Mouse (Mus musculus) midbrain, embryonic 12.5 days (tissue): ENCODE measurements around the gene Vcp. TPM values are rescaled to one million over a fixed set of nuclear protein-coding genes. Genes with fewer than 3 reads are reported as not detected.

Source experiments
- ATAC-seq: fragments of 200-750 bp; cut with Nextera tagmentation; 2 replicates; pipeline ENCODE4 v1.8.0; 2017; ENCODE audit warnings: low read depth, moderate TSS enrichment, moderate library complexity; ENCODE audit not compliant: low FRiP score
- H3K27ac ChIP-seq: fragments of 300-500 bp; sonication (generic); replicated peaks from 2 replicates; pipeline ENCODE4 v1.5.1; 2016; ENCODE audit warnings: mild to moderate bottlenecking
- H3K27me3 ChIP-seq: fragments of 300-500 bp; sonication (generic); 2 replicates; pipeline ENCODE4 v1.6.1; 2016; ENCODE audit warnings: mild to moderate bottlenecking
- H3K36me3 ChIP-seq: fragments of 300-500 bp; sonication (generic); 2 replicates; pipeline ENCODE4 v1.6.1; 2016
- H3K4me1 ChIP-seq: fragments of 300-500 bp; sonication (generic); 2 replicates; pipeline ENCODE4 v1.6.1; 2016
- H3K4me2 ChIP-seq: fragments of 300-500 bp; sonication (generic); replicated peaks from 2 replicates; pipeline ENCODE4 v1.6.1; 2016; ENCODE audit warnings: mild to moderate bottlenecking, moderate library complexity
- H3K4me3 ChIP-seq: fragments of 300-500 bp; sonication (generic); 2 replicates; pipeline ENCODE4 v1.5.1; 2016; ENCODE audit warnings: mild to moderate bottlenecking
- H3K9ac ChIP-seq: fragments of 300-500 bp; sonication (generic); replicated peaks from 2 replicates; pipeline ENCODE4 v1.6.1; 2016; ENCODE audit warnings: mild to moderate bottlenecking, moderate library complexity
- H3K9me3 ChIP-seq: fragments of 300-500 bp; sonication (generic); 2 replicates; pipeline ENCODE4 v1.6.1; 2016; ENCODE audit warnings: mild to moderate bottlenecking
- WGBS: fragments of 180-500 bp; shearing (Covaris S2); methylation state at CpG from one replicate; pipeline ENCODE4 v1.1.7; 2016; 5-methylcytosine and 5-hydroxymethylcytosine counted together
- polyA plus RNA-seq: library from polyadenylated mRNA; unstranded; fragments of >200 nt; fragmentation: Nextera tagmentation; extraction: Ambion mirVana; gene quantifications from 2 replicates; pipeline ENCODE4 v1.2.1, GENCODE M21; 2016

Vcp gene
- polyA plus RNA-seq, 1 experiment from 2014 or later: 645 TPM

GRCm38 (mm10) chr4:43038567-43039495, 38.5 kb upstream of the Vcp start:
- H3K36me3 ChIP-seq: peaks cover 33% of the 10 kb centered on the region
- H3K4me2 ChIP-seq: peak overlapping the region; percentile 86
- ATAC-seq: no peak
- H3K27ac ChIP-seq: peak overlapping the region; percentile 86; the same call in 1 of the 2 replicates
- WGBS: 67% methylated on average over 15 of the region's 15 CpGs
- peak overlapping the region; percentile 89 for H3K9ac ChIP-seq
- H3K9me3 ChIP-seq: no peaks in the 10 kb centered on the region
- peak overlapping the region; percentile 81 for H3K4me3 ChIP-seq
- peaks cover 38% of the 10 kb centered on the region for H3K4me1 ChIP-seq
- H3K27me3 ChIP-seq: no peaks in the 10 kb centered on the region

- Histone ChIP-seq H3K36me3 (peaks cover 41% of the 10 kb centered on the region), H3K9me3 (no peaks in the 10 kb centered on the region), H3K4me3 (0 out of 2 replicates have a peak overlapping the region, but pooled peaks have one; percentile 9), H3K27ac (peak overlapping the region; percentile 58; the same call in 1 of the 2 replicates), H3K27me3 (no peaks in the 10 kb centered on the region), H3K4me2 (peak overlapping the region; percentile 86), H3K9ac (0 out of 2 replicates have a peak overlapping the region, but pooled peaks have one; percentile 24), H3K4me1 (peaks cover 33% of the 10 kb centered on the region)
- WGBS: 71% methylated on average over 4 of the region's 4 CpGs
- no peak for ATAC-seq
Observed at GRCm38 (mm10) chr4:43037860-43038566, 37.7 kb upstream of the Vcp start.

DNA sequence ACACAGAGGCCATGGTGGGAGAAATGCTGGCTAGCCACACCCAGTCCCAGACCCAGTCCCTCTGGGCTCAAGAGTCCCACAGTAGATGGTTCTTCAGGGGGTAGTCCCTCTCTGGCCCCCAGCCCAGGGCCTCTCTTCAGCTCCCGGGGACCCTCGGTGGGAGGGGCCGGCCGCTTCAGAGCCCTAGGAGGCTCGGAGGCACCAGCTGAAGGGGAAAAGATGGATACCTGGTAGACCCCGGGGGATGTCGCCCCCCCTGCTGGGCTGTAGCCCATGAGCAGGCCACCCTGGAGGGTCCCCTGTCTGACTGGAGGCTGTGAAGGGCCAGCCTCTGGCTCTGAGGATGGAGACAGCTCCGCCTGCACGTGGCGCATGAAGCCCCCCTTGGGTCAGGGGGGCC, 36.0 kb upstream of the Vcp start:
- peaks cover 43% of the 10 kb centered on the region for H3K4me1 ChIP-seq
- no peak overlapping the region for H3K4me3 ChIP-seq

DNA sequence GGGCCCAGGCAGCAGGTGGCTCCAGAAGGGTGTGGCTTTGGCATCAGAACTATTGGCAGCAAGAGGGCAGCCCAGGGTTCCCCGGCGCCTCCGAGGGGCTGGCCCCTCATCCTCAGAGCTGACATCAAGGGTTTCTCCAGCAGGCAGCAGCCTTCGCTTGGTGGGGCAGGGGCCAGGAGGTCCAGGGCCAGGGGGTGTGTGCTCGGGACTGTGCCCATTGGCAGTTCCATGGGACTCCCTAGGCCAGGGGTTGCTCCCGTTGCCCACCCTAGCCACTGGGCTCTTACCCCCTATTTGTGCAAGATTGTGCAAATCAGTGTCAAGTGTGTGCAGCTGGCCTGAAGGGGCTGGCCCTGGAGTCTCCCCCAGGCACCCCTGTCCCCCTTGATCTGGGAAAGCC, 35.5 kb upstream of the Vcp start:
- ATAC-seq: no peak
- H3K27ac ChIP-seq: no peak overlapping the region
- peaks cover 38% of the 10 kb centered on the region for H3K4me1 ChIP-seq
- H3K9ac ChIP-seq: no peak overlapping the region
- H3K36me3 ChIP-seq: peaks cover 47% of the 10 kb centered on the region
- no peak overlapping the region for H3K4me3 ChIP-seq
- 92% methylated on average over 6 of the region's 6 CpGs for WGBS
- no peaks in the 10 kb centered on the region for H3K9me3 ChIP-seq
- no peaks in the 10 kb centered on the region for H3K27me3 ChIP-seq
- H3K4me2 ChIP-seq: no peak overlapping the region

More for the DNA sequence above, 36.0 kb upstream of the Vcp start:
- H3K9ac ChIP-seq: no peak overlapping the region
- no peak overlapping the region for H3K27ac ChIP-seq
- no peak for ATAC-seq
- no peak overlapping the region for H3K4me2 ChIP-seq
- 91% methylated on average over 10 of the region's 10 CpGs for WGBS
- H3K9me3 ChIP-seq: no peaks in the 10 kb centered on the region
- H3K27me3 ChIP-seq: no peaks in the 10 kb centered on the region
- H3K36me3 ChIP-seq: peaks cover 47% of the 10 kb centered on the region

DNA sequence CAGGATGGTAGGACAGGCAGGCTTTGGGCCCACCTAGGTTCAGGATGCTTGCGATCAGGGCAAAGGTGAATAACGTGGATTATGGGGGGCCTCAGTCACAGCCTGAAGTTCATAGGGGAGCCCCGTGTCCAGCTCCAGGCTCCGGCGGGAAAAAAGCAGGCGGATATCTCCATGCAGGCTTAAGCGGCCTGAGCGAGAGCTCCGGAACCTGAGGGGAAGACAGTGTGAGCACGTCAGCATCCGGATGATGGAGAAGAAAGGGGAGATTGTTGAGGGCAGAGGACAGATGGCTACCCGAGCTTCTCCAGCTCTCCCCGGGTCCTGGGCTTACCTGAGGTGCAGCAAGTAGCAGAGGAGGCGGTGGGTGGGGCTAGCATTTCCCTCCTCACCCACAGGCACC, 33.2 kb upstream of the Vcp start:
- Histone ChIP-seq H3K4me1 (peaks cover 31% of the 10 kb centered on the region), H3K9me3 (no peaks in the 10 kb centered on the region), H3K27me3 (no peaks in the 10 kb centered on the region), H3K36me3 (peaks cover 62% of the 10 kb centered on the region), H3K4me2 (no peak overlapping the region), H3K9ac (no peak overlapping the region), H3K27ac (no peak overlapping the region), H3K4me3 (no peak overlapping the region)
- no peak for ATAC-seq
- WGBS: 86% methylated on average over 14 of the region's 14 CpGs

DNA sequence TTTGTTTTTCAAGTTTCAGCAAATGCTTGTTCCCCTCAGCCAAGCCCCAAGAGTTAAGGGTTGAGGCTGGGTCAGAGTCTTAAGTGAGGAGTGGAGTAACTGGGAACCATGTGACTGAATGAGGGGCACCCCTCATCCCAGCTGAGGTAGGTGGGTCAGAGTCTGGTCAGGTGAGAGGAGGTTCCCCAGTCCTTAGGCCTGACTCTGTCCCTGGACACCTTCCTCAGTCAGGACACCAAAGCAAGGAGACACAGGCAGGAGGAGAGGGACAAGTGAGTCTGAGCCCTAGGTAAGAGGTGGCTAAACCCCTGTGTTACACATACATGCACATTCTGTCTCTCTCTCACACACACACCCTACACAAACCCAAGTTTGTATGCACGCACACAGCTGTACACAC, 32.2 kb upstream of the Vcp start:
- no peak overlapping the region for H3K4me3 ChIP-seq
- H3K9ac ChIP-seq: peak overlapping the region; percentile 92
- peaks cover 72% of the 10 kb centered on the region for H3K36me3 ChIP-seq
- no peak for ATAC-seq
- H3K27me3 ChIP-seq: no peaks in the 10 kb centered on the region
- peak overlapping the region; percentile 93 for H3K27ac ChIP-seq
- 85% methylated on average over 1 of the region's 1 CpGs for WGBS
- peak overlapping the region; percentile 1; the same call in 1 of the 2 replicates for H3K4me2 ChIP-seq
- peaks cover 24% of the 10 kb centered on the region for H3K4me1 ChIP-seq
- H3K9me3 ChIP-seq: no peaks in the 10 kb centered on the region

DNA sequence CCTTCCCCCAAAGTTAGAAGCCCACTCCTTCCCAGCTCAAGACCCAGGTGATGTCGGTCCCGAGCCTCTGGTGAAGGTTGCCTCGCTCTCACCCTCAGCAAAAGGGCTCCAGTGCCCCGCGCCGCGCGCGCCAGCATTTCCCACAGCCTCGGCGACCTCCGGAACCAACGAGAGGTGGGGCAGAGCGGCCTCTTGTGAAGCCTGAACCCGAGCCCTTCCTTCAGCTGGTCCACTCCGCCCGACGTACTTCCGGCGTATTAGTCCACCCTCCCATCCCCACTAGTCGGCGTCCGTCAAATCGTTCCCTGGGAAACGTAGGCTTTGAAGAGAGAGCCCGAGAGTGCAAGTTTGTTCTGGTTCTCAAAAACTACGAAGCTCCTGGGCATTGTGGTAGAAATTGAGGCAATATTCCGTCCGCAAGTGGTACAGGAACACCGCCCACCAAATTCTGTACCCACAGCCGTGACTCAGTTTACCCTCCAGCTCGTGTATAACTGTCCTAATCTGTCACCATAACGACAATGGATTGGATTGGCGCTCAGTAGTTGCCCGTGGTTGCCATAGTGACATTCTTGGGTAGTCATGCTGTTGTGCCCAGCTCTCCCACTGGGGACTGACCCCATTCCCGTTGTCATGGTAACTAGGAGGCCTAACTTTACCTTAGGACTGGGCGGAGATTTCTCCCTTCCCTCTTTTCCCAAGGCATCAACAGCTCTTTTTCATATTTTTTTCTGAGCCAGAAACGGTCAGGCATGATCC, 31.1 kb upstream of the Vcp start, which contains the start of gene Stoml2:
Stoml2 (minus strand) TSS at position 474 of the 759 bp plus-strand sequence.
- Histone ChIP-seq H3K9me3 (no peaks in the 10 kb centered on the region), H3K4me3 (peak within 1 kb of the TSS; percentile 78), H3K4me2 (peak within 1 kb of the TSS; percentile 88), H3K27me3 (no peaks in the 10 kb centered on the region), H3K27ac (peak within 1 kb of the TSS; percentile 93), H3K4me1 (peaks cover 21% of the 10 kb centered on the region), H3K36me3 (peaks cover 74% of the 10 kb centered on the region), H3K9ac (peak within 1 kb of the TSS; percentile 92)
- WGBS: 1% methylated on average over 38 of the region's 38 CpGs
- peak; percentile 96 for ATAC-seq

- H3K4me3 ChIP-seq: peak overlapping the region; percentile 78
- no peaks in the 10 kb centered on the region for H3K27me3 ChIP-seq
- H3K4me2 ChIP-seq: peak overlapping the region; percentile 88
- no peak for ATAC-seq
- WGBS: 1% methylated on average over 28 of the region's 28 CpGs
- peak overlapping the region; percentile 92 for H3K9ac ChIP-seq
- peak overlapping the region; percentile 93 for H3K27ac ChIP-seq
- H3K9me3 ChIP-seq: no peaks in the 10 kb centered on the region
- H3K4me1 ChIP-seq: peaks cover 21% of the 10 kb centered on the region
- peaks cover 68% of the 10 kb centered on the region for H3K36me3 ChIP-seq
Observed at GRCm38 (mm10) chr4:43030780-43031230, 30.5 kb upstream of the Vcp start.

GRCm38 (mm10) chr4:43030352-43030751, 30.0 kb upstream of the Vcp start:
- Histone ChIP-seq H3K4me1 (peaks cover 21% of the 10 kb centered on the region), H3K27ac (peak overlapping the region; percentile 93)
- 77% methylated on average over 9 of the region's 9 CpGs for WGBS

DNA sequence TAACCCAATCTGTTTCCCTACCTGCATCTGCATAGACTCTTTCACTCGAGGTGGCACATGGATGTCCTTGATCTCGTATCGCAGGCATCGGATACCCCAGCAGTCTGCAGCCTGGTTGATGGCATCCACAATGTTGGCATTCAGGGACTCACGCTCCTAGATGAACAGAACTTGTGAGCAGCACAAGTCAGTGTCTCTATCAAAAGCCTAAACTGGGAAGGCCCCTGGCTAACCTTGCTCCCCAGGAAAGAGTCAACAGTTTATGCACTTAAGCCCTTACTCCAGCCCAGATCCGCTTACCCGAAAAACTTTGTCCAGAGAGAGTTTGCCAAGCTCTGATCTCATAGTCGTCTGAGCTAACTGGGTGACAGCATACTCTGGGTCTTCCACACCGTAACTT, 29.4 kb upstream of the Vcp start:
- H3K9me3 ChIP-seq: no peaks in the 10 kb centered on the region
- 95% methylated on average over 9 of the region's 9 CpGs for WGBS
- ATAC-seq: no peak
- H3K36me3 ChIP-seq: peaks cover 58% of the 10 kb centered on the region
- H3K4me2 ChIP-seq: peak overlapping the region; percentile 88; the same call in 1 of the 2 replicates
- no peak overlapping the region; the same call in 1 of the 2 replicates for H3K4me3 ChIP-seq
- H3K27ac ChIP-seq: no peak overlapping the region
- 0 out of 2 replicates have a peak overlapping the region, but pooled peaks have one; percentile 92 for H3K9ac ChIP-seq
- peaks cover 25% of the 10 kb centered on the region for H3K4me1 ChIP-seq
- H3K27me3 ChIP-seq: no peaks in the 10 kb centered on the region

More at GRCm38 (mm10) chr4:43030352-43030751, 30.0 kb upstream of the Vcp start:
- Histone ChIP-seq H3K36me3 (peaks cover 63% of the 10 kb centered on the region), H3K4me3 (peak overlapping the region; percentile 78), H3K9ac (peak overlapping the region; percentile 92), H3K27me3 (no peaks in the 10 kb centered on the region), H3K9me3 (no peaks in the 10 kb centered on the region), H3K4me2 (peak overlapping the region; percentile 88)
- ATAC-seq: no peak

- Histone ChIP-seq H3K9ac (no peak overlapping the region), H3K9me3 (no peaks in the 10 kb centered on the region), H3K4me2 (no peak overlapping the region), H3K4me1 (peaks cover 30% of the 10 kb centered on the region), H3K4me3 (no peak overlapping the region), H3K36me3 (peaks cover 52% of the 10 kb centered on the region), H3K27me3 (no peaks in the 10 kb centered on the region), H3K27ac (no peak overlapping the region)
- WGBS: 97% methylated on average over 7 of the region's 7 CpGs
- no peak for ATAC-seq
Observed at GRCm38 (mm10) chr4:43029121-43029520, 28.8 kb upstream of the Vcp start.
